Mouse (Mus musculus) embryonic facial prominence, embryonic 12.5 days (tissue): ENCODE data around the gene Aldh3a1. TPM values are rescaled to one million over a fixed set of nuclear protein-coding genes. Genes with fewer than 3 reads are reported as not detected.
"Not testable (repeated sequence)": the region's sequence is repeated elsewhere in the genome, so short reads cannot be mapped to it uniquely, and the experiment has no call there.

Source experiments
- ATAC-seq: fragments of 200-750 bp; cut with Nextera tagmentation; 2 replicates; pipeline ENCODE4 v1.8.0; 2017; ENCODE audit not compliant: insufficient number of reproducible peaks, insufficient read depth, low FRiP score, low TSS enrichment
- H3K27ac ChIP-seq: fragments of 300-500 bp; sonication (generic); 2 replicates; pipeline ENCODE4 v1.5.1; 2016; ENCODE audit warnings: mild to moderate bottlenecking
- H3K27me3 ChIP-seq: fragments of 300-500 bp; sonication (generic); 2 replicates; pipeline ENCODE4 v1.6.1; 2016; ENCODE audit warnings: mild to moderate bottlenecking, moderate library complexity
- H3K36me3 ChIP-seq: fragments of 300-500 bp; sonication (generic); 2 replicates; pipeline ENCODE4 v1.6.1; 2016; ENCODE audit warnings: mild to moderate bottlenecking
- H3K4me1 ChIP-seq: fragments of 300-500 bp; sonication (generic); 2 replicates; pipeline ENCODE4 v1.6.1; 2016
- H3K4me2 ChIP-seq: fragments of 300-500 bp; sonication (generic); replicated peaks from 2 replicates; pipeline ENCODE4 v1.6.1; 2016; ENCODE audit warnings: mild to moderate bottlenecking, moderate library complexity
- H3K4me3 ChIP-seq: fragments of 300-500 bp; sonication (generic); 2 replicates; pipeline ENCODE4 v1.5.1; 2016; ENCODE audit warnings: mild to moderate bottlenecking
- H3K9ac ChIP-seq: fragments of 300-500 bp; sonication (generic); 2 replicates; pipeline ENCODE4 v1.6.1; 2016; ENCODE audit warnings: mild to moderate bottlenecking, moderate library complexity
- H3K9me3 ChIP-seq: fragments of 300-500 bp; sonication (generic); 2 replicates; pipeline ENCODE4 v1.6.1; 2016; ENCODE audit warnings: mild to moderate bottlenecking, moderate library complexity
- WGBS: fragments of 180-500 bp; shearing (Covaris S2); methylation state at CpG from one replicate; pipeline ENCODE4 v1.1.7; 2016; 5-methylcytosine and 5-hydroxymethylcytosine counted together
- polyA plus RNA-seq: library from polyadenylated mRNA; unstranded; fragments of >200 nt; fragmentation: Nextera tagmentation; extraction: Ambion mirVana; gene quantifications from 2 replicates; pipeline ENCODE4 v1.2.1, GENCODE M21; 2016

Gene Aldh3a1
- 0.13 and 0.24 TPM in 2 replicates for polyA plus RNA-seq

DNA sequence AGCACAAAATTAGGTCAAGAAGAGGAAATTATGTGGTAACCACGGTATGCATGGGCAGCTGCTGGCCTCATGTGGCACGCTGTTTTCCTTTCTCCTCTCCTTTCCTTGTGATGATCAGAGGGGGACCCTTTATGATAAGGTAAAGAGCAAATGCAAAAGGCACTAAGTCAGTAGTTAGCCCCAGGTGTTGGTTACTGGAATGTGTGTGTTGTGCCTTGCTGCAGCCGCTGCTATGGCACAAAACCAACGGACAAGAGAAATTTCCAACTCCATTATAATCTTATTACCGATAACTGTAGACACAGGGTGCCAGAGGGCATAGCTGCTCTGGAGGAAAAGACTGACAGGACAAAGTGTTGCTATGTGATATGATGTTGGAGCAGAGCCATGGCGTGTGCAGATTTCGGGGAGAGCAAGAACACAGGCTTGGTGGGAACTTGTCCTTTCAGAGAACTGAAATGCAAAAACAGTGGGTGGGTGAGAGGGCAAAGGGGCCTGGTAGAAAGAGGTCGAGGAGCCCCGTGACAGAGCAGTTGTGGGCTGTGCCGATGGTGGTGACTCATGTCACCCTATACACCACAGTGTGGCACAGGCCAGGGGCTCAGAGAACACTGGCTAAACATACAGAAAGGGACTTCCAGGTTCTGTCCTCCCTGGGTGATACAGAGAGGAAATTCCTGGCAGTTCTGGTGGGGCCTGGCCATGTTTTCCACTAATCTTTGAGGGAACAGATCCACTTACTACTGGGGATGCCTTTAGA is at the start of gene Aldh3a1:
Aldh3a1 (plus strand) TSS at position 51 of the 760 bp plus-strand sequence.
- peaks cover 17% of the 10 kb centered on the region for H3K27me3 ChIP-seq
- H3K36me3 ChIP-seq = no peaks in the 10 kb centered on the region
- H3K4me2 ChIP-seq = no peak within 1 kb of the TSS
- no peak within 1 kb of the TSS; the same call in 1 of the 2 replicates for H3K27ac ChIP-seq
- 59% methylated on average over 10 of the region's 10 CpGs for WGBS
- no peak within 1 kb of the TSS for H3K4me3 ChIP-seq
- no peak for ATAC-seq
- 0 out of 2 replicates have a peak, but pooled peaks cover 10% of the 10 kb centered on the region for H3K4me1 ChIP-seq
- H3K9ac ChIP-seq = no peak within 1 kb of the TSS
- H3K9me3 ChIP-seq = no peaks in the 10 kb centered on the region

DNA sequence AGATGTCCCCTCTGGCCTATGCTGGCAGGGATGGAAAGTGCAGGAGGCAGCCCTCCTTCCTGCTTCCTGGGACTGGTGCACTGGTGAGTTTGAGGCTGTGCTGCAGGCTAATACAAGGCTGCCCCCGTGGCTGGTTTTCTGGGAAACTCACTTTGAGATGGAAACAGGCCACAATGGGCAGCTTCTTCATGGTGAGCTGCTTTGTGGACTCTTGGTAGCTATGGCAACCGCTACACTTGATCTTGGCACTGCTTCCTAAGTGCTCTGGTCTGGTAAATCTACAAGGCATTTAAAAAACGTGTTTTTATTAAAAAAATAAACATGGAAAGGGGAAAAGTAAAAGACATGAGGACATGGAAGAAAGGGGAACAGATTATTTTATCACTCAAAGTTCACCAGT is 49.2 kb upstream of the Aldh3a1 start:
- Histone ChIP-seq H3K4me3 (no peak overlapping the region), H3K27me3 (no peaks in the 10 kb centered on the region), H3K27ac (no peak overlapping the region), H3K36me3 (peaks cover 100% of the 10 kb centered on the region), H3K4me1 (no peaks in the 10 kb centered on the region), H3K9me3 (no peaks in the 10 kb centered on the region), H3K4me2 (no peak overlapping the region), H3K9ac (no peak overlapping the region)
- 84% methylated on average over 3 of the region's 3 CpGs for WGBS
- ATAC-seq = no peak

DNA sequence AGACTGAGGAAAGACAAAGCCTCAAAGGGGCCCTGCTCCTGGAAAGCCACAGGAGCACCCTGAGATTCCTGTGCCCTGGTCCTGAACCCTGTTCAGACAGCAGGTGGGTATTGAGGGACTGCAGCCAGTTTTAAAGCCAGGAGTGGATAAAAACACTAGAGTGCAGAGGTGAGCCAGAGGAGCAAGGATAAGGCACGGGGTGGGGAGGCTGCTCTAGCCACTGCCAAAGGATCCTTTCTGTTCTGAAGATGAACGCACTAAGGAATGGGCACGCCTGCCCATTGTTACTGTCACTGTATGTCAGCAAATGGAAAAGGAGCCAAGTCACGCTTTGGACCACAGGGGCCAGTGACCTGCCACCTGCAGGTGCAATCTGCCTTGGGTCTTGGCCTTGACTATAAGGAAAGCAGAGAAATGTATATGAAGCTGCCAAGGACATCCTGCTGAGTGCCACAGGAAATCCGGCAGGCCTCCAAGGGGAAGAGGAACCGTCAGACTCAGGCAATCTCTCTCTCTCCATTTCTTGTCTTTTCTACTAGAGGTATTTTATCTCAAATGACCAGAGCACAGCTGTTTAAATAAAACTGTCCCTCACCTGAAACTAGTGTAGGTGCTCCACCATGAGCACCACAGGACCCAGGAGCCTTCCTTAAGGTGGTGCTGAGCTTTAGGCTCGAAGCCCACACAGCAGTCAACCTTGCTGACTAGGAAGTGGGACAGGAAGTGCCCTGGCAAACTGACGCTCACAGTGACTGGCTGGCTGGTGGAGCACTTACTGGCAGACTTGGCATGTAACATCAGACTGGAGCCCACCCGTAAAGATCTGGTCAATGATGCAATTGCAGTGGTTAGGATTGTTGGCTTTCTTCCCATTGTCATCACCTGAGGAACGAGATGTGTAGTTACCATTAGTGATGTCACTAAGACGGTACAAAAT is 47.3 kb upstream of the Aldh3a1 start:
- Histone ChIP-seq H3K4me1 (no peaks in the 10 kb centered on the region), H3K4me2 (no peak overlapping the region), H3K9me3 (no peaks in the 10 kb centered on the region), H3K27me3 (no peaks in the 10 kb centered on the region), H3K36me3 (peaks cover 100% of the 10 kb centered on the region), H3K27ac (no peak overlapping the region), H3K9ac (no peak overlapping the region), H3K4me3 (no peak overlapping the region)
- ATAC-seq = no peak
- WGBS = 84% methylated on average over 11 of the region's 11 CpGs

DNA sequence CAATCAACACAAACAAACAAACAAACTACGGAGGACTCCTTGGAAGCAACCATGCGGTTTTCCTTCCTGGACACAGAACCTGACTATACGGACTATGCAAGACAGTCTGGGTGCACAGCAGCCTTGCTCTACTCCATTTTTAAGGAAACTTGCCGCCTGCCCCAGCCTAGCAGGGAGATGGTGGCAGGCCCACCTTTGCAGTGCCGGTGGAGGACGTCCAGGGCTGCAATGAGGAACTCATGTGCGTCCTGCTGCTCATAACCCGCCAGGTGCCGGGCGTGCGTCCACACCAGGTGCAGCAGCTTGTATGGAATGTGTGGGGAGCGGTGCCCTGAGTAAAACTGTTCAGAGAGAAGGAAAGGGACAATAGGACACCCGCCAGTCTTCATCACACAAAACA is 46.2 kb upstream of the Aldh3a1 start:
- H3K4me1 ChIP-seq = no peaks in the 10 kb centered on the region
- H3K4me3 ChIP-seq = no peak overlapping the region
- WGBS = 94% methylated on average over 13 of the region's 13 CpGs
- H3K9me3 ChIP-seq = no peaks in the 10 kb centered on the region
- H3K4me2 ChIP-seq = no peak overlapping the region
- H3K27me3 ChIP-seq = no peaks in the 10 kb centered on the region
- no peak for ATAC-seq
- no peak overlapping the region for H3K9ac ChIP-seq
- no peak overlapping the region for H3K27ac ChIP-seq
- H3K36me3 ChIP-seq = peaks cover 99% of the 10 kb centered on the region

DNA sequence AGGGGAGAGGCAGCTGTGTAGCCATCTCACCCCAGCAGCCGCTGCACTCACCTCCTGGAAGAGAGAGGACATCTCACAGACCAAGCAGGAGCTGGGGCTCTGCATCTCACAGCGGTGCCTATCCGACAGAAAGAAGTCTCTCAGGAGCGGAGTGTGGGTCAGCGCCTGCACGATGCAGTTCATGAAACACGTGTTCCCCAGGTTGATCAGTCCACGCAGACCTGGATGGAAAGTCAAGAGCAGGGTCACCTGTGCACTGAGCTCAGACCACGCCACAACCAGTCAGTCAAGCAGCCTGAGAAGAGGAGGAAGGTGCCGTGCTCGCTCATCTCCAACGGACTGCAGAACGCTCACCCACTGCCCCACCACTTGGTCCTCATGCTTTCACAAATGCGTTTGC is 44.6 kb upstream of the Aldh3a1 start:
- no peak for ATAC-seq
- no peak overlapping the region for H3K27ac ChIP-seq
- H3K27me3 ChIP-seq = no peaks in the 10 kb centered on the region
- 93% methylated on average over 14 of the region's 14 CpGs for WGBS
- H3K36me3 ChIP-seq = peaks cover 98% of the 10 kb centered on the region
- no peak overlapping the region for H3K4me2 ChIP-seq
- no peak overlapping the region for H3K9ac ChIP-seq
- no peak overlapping the region for H3K4me3 ChIP-seq
- H3K4me1 ChIP-seq = no peaks in the 10 kb centered on the region
- no peaks in the 10 kb centered on the region for H3K9me3 ChIP-seq

DNA sequence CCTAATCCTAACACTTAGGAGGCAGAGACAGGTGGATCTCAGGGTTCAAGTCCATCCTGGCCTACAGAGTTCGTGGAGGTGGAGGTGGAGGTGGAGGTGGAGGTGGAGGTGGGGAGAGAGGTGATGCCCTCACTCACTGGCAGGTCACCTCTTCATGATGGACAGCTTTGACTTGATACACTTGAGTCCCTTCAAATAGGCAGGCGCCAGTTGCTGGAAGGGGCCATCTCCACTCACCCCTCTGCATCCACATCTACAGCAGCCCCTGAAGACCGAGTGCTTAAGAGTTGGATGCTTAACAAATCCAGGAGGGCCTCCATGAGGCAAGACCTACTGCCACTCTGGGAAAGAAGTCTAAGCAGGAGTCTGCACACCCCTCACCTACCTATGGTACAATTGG is 44.0 kb upstream of the Aldh3a1 start:
- Histone ChIP-seq H3K4me1 (no peaks in the 10 kb centered on the region), H3K27me3 (no peaks in the 10 kb centered on the region), H3K9ac (no peak overlapping the region), H3K27ac (no peak overlapping the region), H3K36me3 (peaks cover 97% of the 10 kb centered on the region), H3K4me2 (no peak overlapping the region), H3K9me3 (no peaks in the 10 kb centered on the region), H3K4me3 (no peak overlapping the region)
- ATAC-seq = no peak
- 86% methylated on average over 3 of the region's 3 CpGs for WGBS

DNA sequence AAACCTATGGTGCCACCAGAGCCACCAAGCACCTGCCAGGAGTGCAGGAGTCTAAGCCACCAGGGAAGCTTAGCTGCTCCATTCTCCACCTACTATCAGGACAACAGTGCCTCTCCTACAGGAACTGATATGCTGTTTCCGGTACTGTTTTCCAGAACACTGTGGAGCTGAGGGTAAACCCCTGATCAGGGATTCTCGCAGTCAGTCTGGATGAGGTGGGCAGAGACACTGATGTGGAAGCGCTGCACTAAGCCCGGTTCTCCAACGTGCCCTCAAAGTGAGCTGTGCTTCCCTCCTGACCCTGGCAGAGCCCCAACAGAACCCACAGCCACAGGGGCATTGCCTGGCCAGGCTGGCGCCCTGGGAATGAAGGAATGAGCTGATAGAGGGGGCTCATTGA is 43.0 kb upstream of the Aldh3a1 start:
- Histone ChIP-seq H3K27ac (no peak overlapping the region), H3K9ac (no peak overlapping the region), H3K27me3 (no peaks in the 10 kb centered on the region), H3K4me1 (no peaks in the 10 kb centered on the region), H3K4me2 (no peak overlapping the region), H3K36me3 (peaks cover 87% of the 10 kb centered on the region), H3K4me3 (no peak overlapping the region), H3K9me3 (no peaks in the 10 kb centered on the region)
- no peak for ATAC-seq
- 90% methylated on average over 6 of the region's 6 CpGs for WGBS

DNA sequence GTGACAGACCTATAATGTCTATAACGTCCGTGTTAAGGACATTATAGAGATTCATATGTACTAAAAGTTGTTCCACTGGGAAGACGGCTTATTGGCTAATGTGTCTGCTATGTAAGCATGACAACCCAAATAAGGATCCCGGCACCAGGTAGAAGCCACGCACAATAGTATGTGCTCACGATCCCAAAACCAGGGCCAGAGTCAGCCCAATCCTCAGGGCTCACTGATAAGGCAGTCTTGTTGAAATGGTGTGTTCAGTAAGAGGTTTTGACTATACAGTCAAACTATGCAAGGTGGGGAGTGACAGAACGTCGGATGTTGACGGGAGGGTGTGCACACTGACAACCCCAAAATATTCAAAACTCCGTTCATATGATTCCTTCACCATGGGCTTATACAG is 42.5 kb upstream of the Aldh3a1 start:
- 94% methylated on average over 10 of the region's 10 CpGs for WGBS
- no peaks in the 10 kb centered on the region for H3K4me1 ChIP-seq
- H3K9ac ChIP-seq = no peak overlapping the region
- H3K4me2 ChIP-seq = no peak overlapping the region
- H3K27ac ChIP-seq = no peak overlapping the region
- H3K36me3 ChIP-seq = peaks cover 82% of the 10 kb centered on the region
- no peak for ATAC-seq
- no peaks in the 10 kb centered on the region for H3K27me3 ChIP-seq
- no peaks in the 10 kb centered on the region for H3K9me3 ChIP-seq
- no peak overlapping the region for H3K4me3 ChIP-seq

DNA sequence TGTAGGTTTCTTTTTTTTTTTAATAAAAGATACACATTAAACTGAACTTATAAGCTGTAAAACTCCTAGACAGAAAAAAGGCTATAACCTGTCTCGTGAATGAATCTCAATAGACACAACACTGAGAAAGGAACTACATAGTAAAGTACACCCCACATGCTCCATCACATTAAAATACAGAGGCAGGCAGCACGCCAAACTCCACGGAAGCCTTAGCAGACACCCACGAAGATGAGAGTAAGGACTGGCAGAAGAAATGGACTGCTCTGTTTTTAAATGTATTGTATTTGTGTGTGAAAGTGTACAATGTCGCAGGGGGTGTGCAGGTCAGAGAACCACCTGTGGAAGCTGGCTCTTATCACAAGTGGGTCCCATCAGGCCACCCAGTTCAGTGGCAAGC is 37.2 kb upstream of the Aldh3a1 start:
- no peak overlapping the region for H3K4me2 ChIP-seq
- ATAC-seq = no peak
- H3K4me3 ChIP-seq = no peak overlapping the region
- 87% methylated on average over 5 of the region's 5 CpGs for WGBS
- H3K9ac ChIP-seq = no peak overlapping the region
- H3K36me3 ChIP-seq = peaks cover 29% of the 10 kb centered on the region
- H3K27me3 ChIP-seq = no peaks in the 10 kb centered on the region
- H3K27ac ChIP-seq = no peak overlapping the region
- H3K4me1 ChIP-seq = peaks cover 13% of the 10 kb centered on the region
- no peaks in the 10 kb centered on the region for H3K9me3 ChIP-seq

DNA sequence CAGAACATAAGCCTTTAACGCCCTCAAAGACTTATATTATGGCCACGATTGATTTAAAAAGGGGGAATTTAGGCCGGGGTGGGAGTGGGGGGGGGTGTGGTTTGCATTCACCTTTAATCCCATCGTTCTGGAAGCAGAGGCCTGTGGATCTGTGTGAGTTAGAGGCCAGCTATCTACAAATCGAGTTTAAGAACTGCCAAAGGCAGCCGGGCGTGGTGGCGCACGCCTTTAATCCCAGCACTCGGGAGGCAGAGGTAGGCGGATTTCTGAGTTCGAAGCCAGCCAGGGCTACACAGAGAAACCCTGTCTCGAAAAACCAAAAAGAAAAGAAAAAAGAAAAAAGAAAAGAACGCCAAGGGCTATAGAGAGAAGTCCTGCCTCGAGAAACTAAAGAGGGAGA is 33.9 kb upstream of the Aldh3a1 start:
- peak overlapping the region; percentile 91; the same call in 1 of the 2 replicates for H3K9ac ChIP-seq
- WGBS = 39% methylated on average over 15 of the region's 15 CpGs

DNA sequence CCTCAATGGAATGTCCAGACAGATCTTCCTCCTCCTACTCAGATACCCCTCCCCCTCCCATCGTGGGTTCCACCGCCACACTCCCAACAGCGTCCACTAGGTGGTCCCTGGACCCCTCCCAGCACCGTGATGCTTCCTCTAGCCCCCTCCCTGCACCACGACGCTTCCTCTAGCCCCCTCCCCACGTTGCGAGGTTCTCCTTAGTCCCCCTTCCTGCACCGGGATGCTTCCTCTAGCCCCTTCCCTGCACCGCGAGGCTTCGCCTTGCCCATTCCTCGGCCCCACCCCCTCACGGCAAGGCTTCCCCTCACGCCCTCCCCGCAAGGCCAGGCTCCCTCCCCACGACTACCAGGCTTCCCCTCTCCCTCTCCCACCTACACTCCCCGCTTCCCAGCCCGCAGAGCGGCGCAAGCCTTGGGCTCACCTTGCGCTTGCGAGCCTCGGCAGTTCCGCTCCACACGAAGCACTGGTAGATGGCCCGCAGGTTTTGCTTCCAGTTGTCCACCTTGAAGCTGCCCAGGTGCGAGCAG is 33.0 kb upstream of the Aldh3a1 start:
- Histone ChIP-seq H3K4me2 (peak overlapping the region; percentile 52), H3K4me3 (peak overlapping the region; percentile 91), H3K36me3 (no peaks in the 10 kb centered on the region), H3K27ac (peak overlapping the region; percentile 92), H3K9ac (peak overlapping the region; percentile 91), H3K27me3 (no peaks in the 10 kb centered on the region), H3K9me3 (no peaks in the 10 kb centered on the region), H3K4me1 (peaks cover 13% of the 10 kb centered on the region)
- peak; percentile 19 for ATAC-seq
- under 1% methylated on average over 28 of the region's 28 CpGs for WGBS

More for the DNA sequence above, 33.9 kb upstream of the Aldh3a1 start:
- Histone ChIP-seq H3K4me2 (peak overlapping the region; percentile 52), H3K4me3 (peak overlapping the region; percentile 91), H3K4me1 (peaks cover 13% of the 10 kb centered on the region)
- H3K9me3 ChIP-seq, ATAC-seq, H3K27me3 ChIP-seq, H3K36me3 ChIP-seq, H3K27ac ChIP-seq: not testable (repeated sequence)
